Mouse (Mus musculus) embryonic stem cell, embryonic (primary cell): ENCODE measurements around the gene Zfyve26.
"Not testable (repeated sequence)": the region's sequence is repeated elsewhere in the genome, so short reads cannot be mapped to it uniquely, and the experiment has no call there.

Source experiments
- CTCF ChIA-PET, 4 experiments: fragments of 300-600 bp in 2 of 4; fragments of 350-600 bp in 2 of 4; sonication (Branson Sonifier 250); formaldehyde crosslinking; loops; one replicate each; lab custom pipeline; 2022; ENCODE audit warnings: inconsistent platforms in 2 of 4; lab: Charles Lee
- POLR2A ChIA-PET, 4 experiments: fragments of 300-600 bp in 2 of 4; fragments of 350-600 bp in 2 of 4; sonication (Branson Sonifier 250); formaldehyde crosslinking; loops; one replicate each; lab custom pipeline; 2022; ENCODE audit warnings: antibody characterized with exemption in 4 of 4, inconsistent platforms in 1 of 4; lab: Charles Lee

Zfyve26 gene

GRCm38 (mm10) chr12:79296126-79296816, at the start of gene Zfyve26:
TSS of gene Zfyve26 (minus strand) at chr12:79296304.
- ChIA-PET CTCF (interaction anchor here in 1 of 4 experiments (0.8 to 1.4 kb wide), 3 partner anchors 103 to 377 kb away, joined by 4 to 7 read pairs (median 7); no protein-coding TSS in a partner anchor), POLR2A (interaction anchor here in 3 of 4 experiments (0.5 to 2.7 kb wide), 34 partner anchors 9 to 817 kb away, joined by 3 to 21 read pairs (median 5); partner anchors contain the start of genes Arg2 (in 1 of the 3), Atp6v1d (in 1 of the 3), Eif2s1 (in 1 of the 3) and Plekhh1 (in 1 of the 3))

- ChIA-PET CTCF (interaction anchor here in 1 of 4 experiments (1.7 kb wide), 1 partner anchor 805 kb away, joined by 3 read pairs; no protein-coding TSS in a partner anchor), POLR2A (interaction anchor here in 3 of 4 experiments (0.6 to 4.0 kb wide), 12 partner anchors 10 to 774 kb away, joined by 3 to 20 read pairs (median 3); partner anchors contain the start of genes Rad51b (in 1 of the 3) and Zfp36l1 (in 1 of the 3))
These were observed 45.3 kb upstream of the Zfyve26 start for GRCm38 (mm10) chr12:79341291-79341845.

GRCm38 (mm10) chr12:79340513-79340912, 44.4 kb upstream of the Zfyve26 start:
- POLR2A ChIA-PET: interaction anchor here in 2 of 4 experiments (1.2 to 4.0 kb wide), 4 partner anchors 9 to 218 kb away, joined by 3 to 20 read pairs (median 8); partner anchors contain the start of gene Rad51b (in 1 of the 2)

GRCm38 (mm10) chr12:79338791-79339190, 42.7 kb upstream of the Zfyve26 start:
- CTCF ChIA-PET: interaction anchor here in 1 of 4 experiments (1.8 kb wide), 1 partner anchor 9 kb away, joined by 9 read pairs; no protein-coding TSS in a partner anchor
- POLR2A ChIA-PET: interaction anchor here in 1 of 4 experiments (1.1 to 1.4 kb wide), 4 partner anchors 14 to 823 kb away, joined by 3 read pairs; partner anchors contain the start of gene Zfp36l1

More at GRCm38 (mm10) chr12:79340513-79340912, 44.4 kb upstream of the Zfyve26 start:
- CTCF ChIA-PET: interaction anchor here in 3 of 4 experiments (0.6 to 1.7 kb wide), 3 partner anchors 24 to 806 kb away, joined by 3 read pairs; no protein-coding TSS in a partner anchor

- POLR2A ChIA-PET: interaction anchor here in 2 of 4 experiments (0.6 to 3.5 kb wide), 3 partner anchors 10 to 35 kb away, joined by 3 to 20 read pairs (median 3); partner anchors contain the start of gene Rad51b (in 1 of the 2)
- CTCF ChIA-PET: interaction anchor here in 1 of 4 experiments (1.5 kb wide), 1 partner anchor 815 kb away, joined by 4 read pairs; no protein-coding TSS in a partner anchor
These were observed 35.6 kb upstream of the Zfyve26 start for GRCm38 (mm10) chr12:79331722-79332121.

GRCm38 (mm10) chr12:79330571-79330970, 34.5 kb upstream of the Zfyve26 start:
- ChIA-PET CTCF (interaction anchor here in 1 of 4 experiments (0.6 to 1.6 kb wide), 2 partner anchors 17 to 816 kb away, joined by 3 to 4 read pairs; no protein-coding TSS in a partner anchor), POLR2A (interaction anchor here in 3 of 4 experiments (0.6 to 3.5 kb wide), 4 partner anchors 11 to 823 kb away, joined by 3 to 20 read pairs (median 3); no protein-coding TSS in a partner anchor)

- ChIA-PET CTCF (interaction anchor here in 1 of 4 experiments (1.0 kb wide), 1 partner anchor 20 kb away, joined by 3 read pairs; no protein-coding TSS in a partner anchor), POLR2A (no interaction called here)
These were observed 31.8 kb upstream of the Zfyve26 start for GRCm38 (mm10) chr12:79327868-79328267.

- POLR2A ChIA-PET: interaction anchor here in 1 of 4 experiments (1.2 kb wide), 1 partner anchor 10 kb away, joined by 3 read pairs; no protein-coding TSS in a partner anchor
These were observed 30.6 kb upstream of the Zfyve26 start for GRCm38 (mm10) chr12:79326745-79327144.

GRCm38 (mm10) chr12:79326236-79326635, 30.1 kb upstream of the Zfyve26 start:
- ChIA-PET CTCF (interaction anchor here in 2 of 4 experiments (0.5 to 0.7 kb wide), 2 partner anchors 133 to 210 kb away, joined by 3 to 4 read pairs; no protein-coding TSS in a partner anchor), POLR2A (interaction anchor here in 1 of 4 experiments (1.2 kb wide), 1 partner anchor 10 kb away, joined by 3 read pairs; no protein-coding TSS in a partner anchor)

More at GRCm38 (mm10) chr12:79326745-79327144, 30.6 kb upstream of the Zfyve26 start:
- CTCF ChIA-PET: interaction anchor here in 1 of 4 experiments (0.7 kb wide), 1 partner anchor 133 kb away, joined by 3 read pairs; no protein-coding TSS in a partner anchor

- CTCF ChIA-PET, POLR2A ChIA-PET: not testable (repeated sequence)
These were observed 26.4 kb upstream of the Zfyve26 start for GRCm38 (mm10) chr12:79322539-79322938.

GRCm38 (mm10) chr12:79320895-79321294, 24.8 kb upstream of the Zfyve26 start:
- ChIA-PET POLR2A (no interaction called here), CTCF (no interaction called here)

GRCm38 (mm10) chr12:79317339-79317738, 21.2 kb upstream of the Zfyve26 start:
- POLR2A ChIA-PET: interaction anchor here in 2 of 4 experiments (0.7 to 1.2 kb wide), 4 partner anchors 8 to 21 kb away, joined by 3 read pairs; partner anchors contain the start of gene Rad51b (in 2 of the 2)
- CTCF ChIA-PET: interaction anchor here in 1 of 4 experiments (0.6 kb wide), 1 partner anchor 1160 kb away, joined by 3 read pairs; no protein-coding TSS in a partner anchor

GRCm38 (mm10) chr12:79313721-79314120, 17.6 kb upstream of the Zfyve26 start:
- ChIA-PET CTCF (no interaction called here), POLR2A (interaction anchor here in 1 of 4 experiments (1.0 kb wide), 1 partner anchor 17 kb away, joined by 3 read pairs; the partner anchor contains the start of gene Rad51b)

- ChIA-PET POLR2A (interaction anchor here in 2 of 4 experiments (1.2 to 1.6 kb wide), 3 partner anchors 9 to 10 kb away, joined by 5 to 6 read pairs (median 6); partner anchors contain the start of genes Rad51b (in 2 of the 2) and Zfyve26 (in 2 of the 2)), CTCF (interaction anchor here in 1 of 4 experiments (0.7 kb wide), 1 partner anchor 560 kb away, joined by 3 read pairs; no protein-coding TSS in a partner anchor)
These were observed 9.9 kb upstream of the Zfyve26 start for GRCm38 (mm10) chr12:79306013-79306412.

GRCm38 (mm10) chr12:79305131-79305530, 9.0 kb upstream of the Zfyve26 start:
- CTCF ChIA-PET: interaction anchor here (0.6 to 0.9 kb wide), 4 partner anchors 43 to 827 kb away, joined by 3 to 5 read pairs (median 3); no protein-coding TSS in a partner anchor
- POLR2A ChIA-PET: interaction anchor here in 2 of 4 experiments (1.5 to 1.6 kb wide), 2 partner anchors 8 to 9 kb away, joined by 6 read pairs; partner anchors contain the start of genes Zfyve26 (in 2 of the 2) and Rad51b (in 1 of the 2)

- POLR2A ChIA-PET: interaction anchor here in 2 of 4 experiments (0.5 to 1.4 kb wide), 4 partner anchors 13 to 524 kb away, joined by 3 to 4 read pairs (median 3); no protein-coding TSS in a partner anchor
These were observed 5.7 kb upstream of the Zfyve26 start for GRCm38 (mm10) chr12:79301802-79302201.

More at GRCm38 (mm10) chr12:79301802-79302201, 5.7 kb upstream of the Zfyve26 start:
- CTCF ChIA-PET: no interaction called here
